Mouse (Mus musculus): ENCODE results near the gene Lmod1. TPM values are rescaled to one million over a fixed set of nuclear protein-coding genes. Genes with fewer than 3 reads are reported as not detected.

Gene Lmod1
- polyA plus RNA-seq, 1 experiment from 2014 or later: 0.46 TPM

GRCm38 (mm10) chr1:135384171-135384570 is 59.6 kb downstream of the Lmod1 start:
- H3K27me3 ChIP-seq (ENCODE audit: low read depth, poor library complexity, severe bottlenecking): no peaks in the 10 kb centered on the region
- H3K27ac ChIP-seq (replicated peaks): no peak overlapping the region
- no peaks in the 10 kb centered on the region for H3K9me3 ChIP-seq (replicated peaks)
- WGBS: 98% methylated on average over 5 of the region's 5 CpGs
- no peak overlapping the region for H3K4me3 ChIP-seq
- no peak for DNase-seq (ENCODE audit: low spot score)
- peaks cover 80% of the 10 kb centered on the region for H3K36me3 ChIP-seq
- H3K4me1 ChIP-seq: no peaks in the 10 kb centered on the region

DNA sequence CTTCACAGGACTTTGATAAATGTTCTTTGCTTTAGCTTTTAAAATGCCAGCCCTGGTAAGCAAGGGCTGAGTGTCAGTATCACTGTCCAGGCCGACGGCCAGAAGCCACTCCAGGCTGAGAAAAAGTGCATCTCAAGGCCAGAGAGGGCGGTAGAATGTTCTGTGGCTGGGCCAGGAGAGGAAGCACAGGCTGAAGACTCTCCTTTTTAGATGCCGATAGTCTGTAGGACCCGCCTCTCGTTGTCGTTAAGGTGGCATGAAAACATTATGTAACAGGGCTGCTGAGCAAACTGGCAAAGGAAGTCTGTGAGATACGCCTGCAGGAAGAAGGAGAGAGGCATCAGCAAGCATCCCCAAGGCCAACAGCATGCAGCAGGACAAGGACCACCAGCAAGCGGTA is 60.6 kb downstream of the Lmod1 start:
- no peak overlapping the region for H3K27ac ChIP-seq (replicated peaks)
- H3K9me3 ChIP-seq (replicated peaks): no peaks in the 10 kb centered on the region
- peaks cover 90% of the 10 kb centered on the region for H3K36me3 ChIP-seq
- 93% methylated on average over 9 of the region's 9 CpGs for WGBS
- no peaks in the 10 kb centered on the region for H3K4me1 ChIP-seq
- DNase-seq (ENCODE audit: low spot score): no peak
- H3K27me3 ChIP-seq (ENCODE audit: low read depth, poor library complexity, severe bottlenecking): no peaks in the 10 kb centered on the region
- H3K4me3 ChIP-seq: no peak overlapping the region

DNA sequence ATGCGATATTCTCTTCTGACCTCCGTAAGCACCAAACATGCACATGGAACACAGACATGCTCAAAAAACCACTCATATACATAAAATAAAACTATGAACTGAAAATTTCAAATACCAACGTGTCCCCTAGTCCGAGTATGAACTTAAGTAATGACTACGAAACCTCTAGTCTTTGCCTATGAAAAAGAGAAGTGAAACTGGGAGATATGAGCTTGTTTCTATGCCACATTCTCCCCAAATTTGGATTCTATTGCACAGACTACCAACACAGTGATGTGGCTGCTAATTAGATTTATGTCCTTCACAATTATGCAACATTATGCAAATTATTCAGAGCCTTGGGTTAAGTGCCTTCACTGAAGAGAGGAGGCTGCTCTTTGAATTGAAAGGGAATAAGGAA is 74.9 kb downstream of the Lmod1 start:
- H3K4me3 ChIP-seq: no peak overlapping the region
- no peaks in the 10 kb centered on the region for H3K9me3 ChIP-seq (replicated peaks)
- DNase-seq (ENCODE audit: low spot score): no peak
- WGBS: 95% methylated on average over 5 of the region's 5 CpGs
- no peaks in the 10 kb centered on the region for H3K4me1 ChIP-seq
- H3K27ac ChIP-seq (replicated peaks): no peak overlapping the region
- H3K27me3 ChIP-seq (ENCODE audit: low read depth, poor library complexity, severe bottlenecking): no peaks in the 10 kb centered on the region
- H3K36me3 ChIP-seq: peaks cover 100% of the 10 kb centered on the region

DNA sequence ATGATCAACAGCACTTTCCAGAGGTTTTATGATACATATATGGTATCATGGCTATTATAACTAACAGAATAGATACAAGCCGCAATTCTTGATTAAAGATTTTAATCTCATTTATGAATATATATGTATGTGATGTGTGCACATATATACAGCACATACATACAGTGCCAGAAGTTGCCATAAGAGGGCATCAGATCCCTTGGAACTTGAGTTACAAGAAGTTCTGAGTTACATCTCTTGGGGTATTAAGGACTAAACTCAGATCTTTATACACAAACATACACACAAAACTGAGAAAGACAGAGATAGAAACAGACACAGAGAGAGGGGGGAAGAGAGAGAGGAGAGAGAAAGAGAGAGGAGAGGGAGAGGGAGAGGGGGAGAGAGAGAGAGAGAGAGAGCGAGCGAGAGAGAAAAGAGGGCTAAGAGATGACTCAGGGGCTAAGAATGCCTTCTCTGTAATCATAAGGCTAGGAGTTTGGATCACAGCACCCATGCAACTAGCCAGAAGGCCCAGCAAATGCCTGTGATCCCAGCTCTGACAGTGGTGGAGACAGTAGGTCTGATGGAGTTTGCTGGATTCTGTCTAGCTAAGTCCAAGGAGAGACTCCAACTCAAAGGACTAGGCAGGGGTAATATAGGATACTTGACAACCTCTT is 77.0 kb downstream of the Lmod1 start:
- Histone ChIP-seq H3K9me3 (replicated peaks) (no peaks in the 10 kb centered on the region), H3K4me3 (no peak overlapping the region), H3K4me1 (no peaks in the 10 kb centered on the region), H3K36me3 (peaks cover 100% of the 10 kb centered on the region), H3K27ac (replicated peaks) (no peak overlapping the region), H3K27me3 (ENCODE audit: low read depth, poor library complexity, severe bottlenecking) (no peaks in the 10 kb centered on the region)
- DNase-seq (ENCODE audit: low spot score): no peak
- WGBS: 91% methylated on average over 3 of the region's 3 CpGs

- H3K4me1 ChIP-seq: no peaks in the 10 kb centered on the region
- H3K27ac ChIP-seq (replicated peaks): no peak overlapping the region
- no peak for DNase-seq (ENCODE audit: low spot score)
- H3K27me3 ChIP-seq (ENCODE audit: low read depth, poor library complexity, severe bottlenecking): no peaks in the 10 kb centered on the region
- peaks cover 100% of the 10 kb centered on the region for H3K36me3 ChIP-seq
- no peak overlapping the region for H3K4me3 ChIP-seq
- 91% methylated on average over 7 of the region's 7 CpGs for WGBS
- no peaks in the 10 kb centered on the region for H3K9me3 ChIP-seq (replicated peaks)
Measured at GRCm38 (mm10) chr1:135405356-135405755, 80.7 kb downstream of the Lmod1 start.

DNA sequence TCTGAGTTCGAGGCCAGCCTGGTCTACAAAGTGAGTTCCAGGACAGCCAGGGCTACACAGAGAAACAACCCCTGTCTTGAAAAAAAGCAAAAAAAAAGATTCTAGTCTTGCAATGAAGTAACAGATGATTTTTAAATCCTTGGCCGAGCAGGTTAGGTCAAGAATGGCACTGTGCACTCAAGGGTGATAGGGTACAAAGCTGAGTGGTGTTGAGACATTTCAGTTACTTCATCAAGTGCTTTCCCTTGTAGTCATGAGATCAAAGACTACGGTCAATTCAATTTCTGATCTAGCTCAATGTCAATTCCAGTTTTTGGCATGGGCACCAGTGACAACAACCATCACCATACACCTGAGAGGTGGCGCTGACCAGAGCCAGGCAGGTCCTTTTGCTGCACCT is 84.4 kb downstream of the Lmod1 start:
- 96% methylated on average over 4 of the region's 4 CpGs for WGBS
- Histone ChIP-seq H3K36me3 (peaks cover 100% of the 10 kb centered on the region), H3K4me1 (no peaks in the 10 kb centered on the region), H3K9me3 (replicated peaks) (no peaks in the 10 kb centered on the region), H3K27ac (replicated peaks) (no peak overlapping the region), H3K4me3 (no peak overlapping the region), H3K27me3 (ENCODE audit: low read depth, poor library complexity, severe bottlenecking) (no peaks in the 10 kb centered on the region)
- no peak for DNase-seq (ENCODE audit: low spot score)

DNA sequence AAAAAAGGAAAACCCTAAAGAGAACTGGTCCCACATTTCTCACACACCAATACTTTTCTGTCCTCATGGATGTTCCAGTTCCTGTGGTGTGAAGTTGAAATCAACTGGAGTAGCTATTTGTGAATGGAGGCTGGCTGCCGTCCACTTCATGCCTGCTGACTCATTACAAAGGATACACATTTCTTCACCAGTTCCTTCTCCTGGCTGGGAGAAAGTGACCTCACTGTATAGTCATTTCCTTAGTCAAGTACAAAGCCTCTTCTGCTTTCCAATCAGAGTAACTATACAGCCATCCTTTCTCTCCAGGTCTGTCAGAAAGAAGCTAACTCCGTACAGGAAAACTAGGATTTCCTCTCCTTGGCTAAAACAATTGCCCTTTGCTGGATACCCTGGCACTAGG is 86.4 kb downstream of the Lmod1 start:
- H3K36me3 ChIP-seq: peaks cover 100% of the 10 kb centered on the region
- H3K27ac ChIP-seq (replicated peaks): no peak overlapping the region
- no peaks in the 10 kb centered on the region for H3K4me1 ChIP-seq
- WGBS: 87% methylated on average over 2 of the region's 2 CpGs
- no peak for DNase-seq (ENCODE audit: low spot score)
- H3K4me3 ChIP-seq: no peak overlapping the region
- H3K27me3 ChIP-seq (ENCODE audit: low read depth, poor library complexity, severe bottlenecking): no peaks in the 10 kb centered on the region
- H3K9me3 ChIP-seq (replicated peaks): no peaks in the 10 kb centered on the region

- no peak for DNase-seq (ENCODE audit: low spot score)
- 96% methylated on average over 4 of the region's 4 CpGs for WGBS
- H3K4me1 ChIP-seq: no peaks in the 10 kb centered on the region
- H3K4me3 ChIP-seq: no peak overlapping the region
- H3K36me3 ChIP-seq: peaks cover 100% of the 10 kb centered on the region
- no peaks in the 10 kb centered on the region for H3K9me3 ChIP-seq (replicated peaks)
- H3K27me3 ChIP-seq (ENCODE audit: low read depth, poor library complexity, severe bottlenecking): no peaks in the 10 kb centered on the region
- no peak overlapping the region for H3K27ac ChIP-seq (replicated peaks)
Measured at GRCm38 (mm10) chr1:135412130-135412529, 87.5 kb downstream of the Lmod1 start.

- no peaks in the 10 kb centered on the region for H3K27me3 ChIP-seq (ENCODE audit: low read depth, poor library complexity, severe bottlenecking)
- no peaks in the 10 kb centered on the region for H3K4me1 ChIP-seq
- no peak for DNase-seq (ENCODE audit: low spot score)
- H3K27ac ChIP-seq (replicated peaks): no peak overlapping the region
- no peaks in the 10 kb centered on the region for H3K9me3 ChIP-seq (replicated peaks)
- no peak overlapping the region for H3K4me3 ChIP-seq
- peaks cover 100% of the 10 kb centered on the region for H3K36me3 ChIP-seq
Measured at GRCm38 (mm10) chr1:135413996-135414395, 89.4 kb downstream of the Lmod1 start.

Other genes starting within 250 kb of the Lmod1 start
- 0.06 and 0.17 TPM in 2 replicates for gene Lgr6, start 219.5 kb upstream of the Lmod1 start, polyA plus RNA-seq (2016; fragmentation: Nextera tagmentation; extraction: Ambion mirVana)
- 1.3 and 2.4 TPM in 2 replicates for gene Ptpn7, start 192.1 kb upstream of the Lmod1 start, polyA plus RNA-seq (2016; fragmentation: Nextera tagmentation; extraction: Ambion mirVana)
- 46.5 and 67.6 TPM in 2 replicates for gene Arl8a, start 178.0 kb upstream of the Lmod1 start, polyA plus RNA-seq (2016; fragmentation: Nextera tagmentation; extraction: Ambion mirVana)
- not detected in 2 replicates for gene Gpr37l1, start 157.1 kb upstream of the Lmod1 start, polyA plus RNA-seq (2016; fragmentation: Nextera tagmentation; extraction: Ambion mirVana)
- 0.77 and 1.6 TPM in 2 replicates for gene Elf3, start 66.2 kb upstream of the Lmod1 start, polyA plus RNA-seq (2016; fragmentation: Nextera tagmentation; extraction: Ambion mirVana)
- 94.7 and 97.5 TPM in 2 replicates for gene Rnpep, start 40.7 kb upstream of the Lmod1 start, polyA plus RNA-seq (2016; fragmentation: Nextera tagmentation; extraction: Ambion mirVana)
- gene Timm17a, start 11.0 kb upstream of the Lmod1 start, polyA plus RNA-seq (2016; fragmentation: Nextera tagmentation; extraction: Ambion mirVana): 192 and 200 TPM in 2 replicates
- gene Shisa4, start 50.4 kb downstream of the Lmod1 start, polyA plus RNA-seq (2016; fragmentation: Nextera tagmentation; extraction: Ambion mirVana): 66.3 and 81.3 TPM in 2 replicates
- gene Ipo9, start 105.7 kb downstream of the Lmod1 start, polyA plus RNA-seq (2016; fragmentation: Nextera tagmentation; extraction: Ambion mirVana): 179 and 191 TPM in 2 replicates

Data from midbrain, embryonic 10.5 days (tissue).